Mouse (Mus musculus) myocyte (in vitro differentiated cells): Measurements from ENCODE around the gene Lcn6. TPM values are rescaled to one million over a fixed set of nuclear protein-coding genes. Genes with fewer than 3 reads are reported as not detected.

Source experiments
- H3K27me3 ChIP-seq: one replicate; pipeline ENCODE4 v1.6.1; 2011; ENCODE audit not compliant: control insufficient read depth, insufficient read depth, insufficient read length
- H3K36me3 ChIP-seq: one replicate; pipeline ENCODE4 v1.6.1; 2011; ENCODE audit not compliant: control insufficient read depth, insufficient read depth
- H3K4me2 ChIP-seq: one replicate; pipeline ENCODE4 v1.6.1; 2011; ENCODE audit warnings: low read depth, control low read depth
- H3K4me3 ChIP-seq: one replicate; pipeline ENCODE4 v1.5.1; 2011; ENCODE audit warnings: mild to moderate bottlenecking, control low read depth, moderate library complexity
- H3K79me2 ChIP-seq: one replicate; pipeline ENCODE4 v1.6.1; 2011; ENCODE audit not compliant: control insufficient read depth, insufficient read depth
- H3ac ChIP-seq: one replicate; pipeline ENCODE4 v1.6.1; 2011; ENCODE audit not compliant: control insufficient read depth, insufficient read length
- CEBPB ChIP-seq: IDR thresholded peaks from 2 replicates; pipeline ENCODE4 v1.6.1; 2011; ENCODE audit warnings: mild to moderate bottlenecking, moderate library complexity; ENCODE audit not compliant: poor library complexity, insufficient read depth, severe bottlenecking
- E2F4 ChIP-seq: IDR thresholded peaks from one replicate; pipeline ENCODE4 v1.6.1; 2011; ENCODE audit warnings: mild to moderate bottlenecking, control low read depth, moderate library complexity; ENCODE audit not compliant: insufficient read depth
- MAX ChIP-seq: IDR thresholded peaks from one replicate; pipeline ENCODE4 v1.6.1; 2011; ENCODE audit warnings: low read depth, mild to moderate bottlenecking, control low read depth
- MYOD1 ChIP-seq, 3 experiments: IDR thresholded peaks; one replicate each; pipeline ENCODE4 v1.6.1; 2011; ENCODE audit warnings: control low read depth in 2 of 3, low read depth in 2 of 3, mild to moderate bottlenecking in 2 of 3, moderate library complexity in 1 of 3; ENCODE audit not compliant: insufficient read length in 2 of 3, control insufficient read depth in 1 of 3
- MYOG ChIP-seq, 3 experiments: IDR thresholded peaks; one replicate each; pipeline ENCODE4 v1.6.1; 2011; ENCODE audit warnings: control low read depth in 2 of 3, low read depth in 2 of 3, mild to moderate bottlenecking in 2 of 3; ENCODE audit not compliant: insufficient read length in 2 of 3, control insufficient read depth in 1 of 3, insufficient read depth in 1 of 3
- POLR2A ChIP-seq: IDR thresholded peaks from one replicate; pipeline ENCODE4 v1.6.1; 2011; ENCODE audit warnings: low read depth, mild to moderate bottlenecking, control low read depth, moderate library complexity; ENCODE audit not compliant: insufficient read length
- POLR2AphosphoS2 ChIP-seq: IDR thresholded peaks from one replicate; pipeline ENCODE4 v1.6.1; 2011; ENCODE audit warnings: low read depth, control low read depth; ENCODE audit not compliant: insufficient read length
- REST ChIP-seq: IDR thresholded peaks from one replicate; pipeline ENCODE4 v1.6.1; 2011; ENCODE audit warnings: mild to moderate bottlenecking, control low read depth, moderate library complexity; ENCODE audit not compliant: insufficient read depth, insufficient read length
- SRF ChIP-seq: IDR thresholded peaks from one replicate; pipeline ENCODE4 v1.6.1; 2011; ENCODE audit warnings: low read depth; ENCODE audit not compliant: control insufficient read depth, insufficient read length
- TCF12 ChIP-seq: IDR thresholded peaks from one replicate; pipeline ENCODE4 v1.6.1; 2011; ENCODE audit warnings: mild to moderate bottlenecking, control low read depth; ENCODE audit not compliant: poor library complexity, insufficient read depth, severe bottlenecking
- TCF3 ChIP-seq: IDR thresholded peaks from one replicate; pipeline ENCODE4 v1.6.1; 2011; ENCODE audit warnings: low read depth, control low read depth; ENCODE audit not compliant: insufficient read length
- USF1 ChIP-seq: IDR thresholded peaks from one replicate; pipeline ENCODE4 v1.6.1; 2011; ENCODE audit warnings: low read depth, mild to moderate bottlenecking, control low read depth, moderate library complexity
- polyA plus RNA-seq: library from polyadenylated mRNA; unstranded; fragments of >200 nt; fragmentation: generic; extraction: Trizol; gene quantifications from one replicate; pipeline ENCODE4 v1.2.1, GENCODE M21; 2012; ENCODE audit warnings: missing spikeins

Lcn6 gene
- polyA plus RNA-seq: not detected

GRCm38 (mm10) chr2:25676486-25676885, at the start of gene Lcn6:
Gene Lcn6 (plus strand): TSS chr2:25676786.
- TF ChIP-seq POLR2A (no peak), TCF12 (no peak), MAX (no peak), MYOG (IDR thresholded peaks at IDR 0.05; ENCODE audit: control insufficient read depth in 1 of 3, insufficient read depth in 1 of 3, insufficient read length in 2 of 3, low read depth in 2 of 3) (no peak), USF1 (no peak), E2F4 (no peak)
- H3K4me3 ChIP-seq: no peak within 1 kb of the TSS
- no peak within 1 kb of the TSS for H3K4me2 ChIP-seq
- H3ac ChIP-seq: no peak within 1 kb of the TSS
- H3K27me3 ChIP-seq: peaks cover 26% of the 10 kb centered on the region
- H3K36me3 ChIP-seq: no peaks in the 10 kb centered on the region
- no peaks in the 10 kb centered on the region for H3K79me2 ChIP-seq

GRCm38 (mm10) chr2:25627811-25628210, 48.8 kb upstream of the Lcn6 start, which contains the start of gene Fcna:
Gene Fcna (minus strand): TSS chr2:25628030.
- TF ChIP-seq TCF3 (no peak), REST (no peak), MYOG (IDR thresholded peaks at IDR 0.05; ENCODE audit: control insufficient read depth in 1 of 3, insufficient read depth in 1 of 3, insufficient read length in 2 of 3, low read depth in 2 of 3) (no peak), MAX (no peak), TCF12 (no peak), E2F4 (no peak)
- Histone ChIP-seq H3K27me3 (peaks cover 46% of the 10 kb centered on the region), H3K4me2 (no peak within 1 kb of the TSS), H3ac (no peak within 1 kb of the TSS), H3K4me3 (no peak within 1 kb of the TSS), H3K79me2 (no peaks in the 10 kb centered on the region), H3K36me3 (no peaks in the 10 kb centered on the region)

GRCm38 (mm10) chr2:25628738-25629137, 47.8 kb upstream of the Lcn6 start:
- TF ChIP-seq POLR2A (no peak), TCF3 (no peak), CEBPB (no peak), SRF (no peak), USF1 (no peak), TCF12 (no peak), POLR2AphosphoS2 (no peak), MAX (no peak), MYOG (IDR thresholded peaks at IDR 0.05; ENCODE audit: control insufficient read depth in 1 of 3, insufficient read depth in 1 of 3, insufficient read length in 2 of 3, low read depth in 2 of 3) (no peak), MYOD1 (IDR thresholded peaks at IDR 0.05; ENCODE audit: control insufficient read depth in 1 of 3, insufficient read length in 2 of 3, low read depth in 2 of 3) (no peak), REST (no peak), E2F4 (no peak)
- Histone ChIP-seq H3K4me3 (no peak overlapping the region), H3ac (no peak overlapping the region), H3K27me3 (peaks cover 41% of the 10 kb centered on the region), H3K4me2 (no peak overlapping the region), H3K36me3 (no peaks in the 10 kb centered on the region), H3K79me2 (no peaks in the 10 kb centered on the region)

GRCm38 (mm10) chr2:25633616-25634015, 43.0 kb upstream of the Lcn6 start:
- H3K36me3 ChIP-seq: no peaks in the 10 kb centered on the region
- H3K27me3 ChIP-seq: peaks cover 7% of the 10 kb centered on the region

GRCm38 (mm10) chr2:25634046-25634445, 42.5 kb upstream of the Lcn6 start:
- H3K4me2 ChIP-seq: no peak overlapping the region
- no peaks in the 10 kb centered on the region for H3K36me3 ChIP-seq
- no peaks in the 10 kb centered on the region for H3K79me2 ChIP-seq
- H3ac ChIP-seq: no peak overlapping the region
- TF ChIP-seq POLR2A: no peak
- no peak for TF ChIP-seq REST
- no peak for TF ChIP-seq USF1
- no peak for TF ChIP-seq MAX
- TF ChIP-seq SRF: no peak
- TF ChIP-seq MYOD1 (IDR thresholded peaks at IDR 0.05; ENCODE audit: control insufficient read depth in 1 of 3, insufficient read length in 2 of 3, low read depth in 2 of 3): no peak
- no peak for TF ChIP-seq E2F4
- TF ChIP-seq MYOG (IDR thresholded peaks at IDR 0.05; ENCODE audit: control insufficient read depth in 1 of 3, insufficient read depth in 1 of 3, insufficient read length in 2 of 3, low read depth in 2 of 3): no peak
- H3K27me3 ChIP-seq: peaks cover 5% of the 10 kb centered on the region
- H3K4me3 ChIP-seq: no peak overlapping the region

More at GRCm38 (mm10) chr2:25633616-25634015, 43.0 kb upstream of the Lcn6 start:
- Histone ChIP-seq H3K4me2 (no peak overlapping the region), H3ac (no peak overlapping the region), H3K79me2 (no peaks in the 10 kb centered on the region), H3K4me3 (no peak overlapping the region)
- TF ChIP-seq E2F4 (no peak), MYOG (IDR thresholded peaks at IDR 0.05; ENCODE audit: control insufficient read depth in 1 of 3, insufficient read depth in 1 of 3, insufficient read length in 2 of 3, low read depth in 2 of 3) (no peak), POLR2AphosphoS2 (no peak), SRF (no peak), TCF12 (no peak), TCF3 (no peak), MAX (no peak), REST (no peak), POLR2A (no peak), CEBPB (no peak), MYOD1 (IDR thresholded peaks at IDR 0.05; ENCODE audit: control insufficient read depth in 1 of 3, insufficient read length in 2 of 3, low read depth in 2 of 3) (no peak), USF1 (no peak)
